Mouse (Mus musculus): ENCODE results near the gene Aplp1.

DNA sequence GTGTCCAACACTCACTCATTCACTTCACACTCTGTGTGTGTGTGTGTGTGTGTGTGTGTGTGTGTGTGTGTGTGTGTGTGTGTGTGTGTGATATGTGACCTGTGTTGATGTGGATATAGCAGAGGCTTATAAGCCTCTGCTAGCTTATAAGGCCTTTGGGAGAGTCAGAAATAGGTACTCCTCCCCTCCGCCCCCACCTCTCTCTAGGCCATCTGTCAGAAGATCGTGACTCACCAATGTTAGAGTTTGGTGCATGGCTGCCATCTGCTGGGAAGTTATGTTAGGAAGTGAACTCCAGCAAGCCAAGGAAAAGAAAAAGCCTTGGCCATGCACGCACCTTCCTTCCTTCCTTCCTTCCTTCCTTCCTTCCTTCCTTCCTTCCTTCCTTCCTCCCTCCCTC, 13.5 kb downstream of the Aplp1 start:
- TF ChIP-seq E2F4 (IDR thresholded peaks at IDR 0.05; ENCODE audit: insufficient read depth) = no peak
- TF ChIP-seq POLR2A (IDR thresholded peaks at IDR 0.05; ENCODE audit: insufficient read length, low read depth) = no peak
- no peak for TF ChIP-seq MAX (IDR thresholded peaks at IDR 0.05; ENCODE audit: low read depth)
- no peak for TF ChIP-seq TCF12 (IDR thresholded peaks at IDR 0.05; ENCODE audit: insufficient read depth, poor library complexity, severe bottlenecking)
- no peak for TF ChIP-seq USF1 (IDR thresholded peaks at IDR 0.05; ENCODE audit: low read depth)
- no peak for TF ChIP-seq MYOG (IDR thresholded peaks at IDR 0.05; ENCODE audit: control insufficient read depth in 1 of 3, insufficient read depth in 1 of 3, insufficient read length in 2 of 3, low read depth in 2 of 3)

Measured in myocyte (in vitro differentiated cells).